Comparison of ENCODE assay signal across 7 mouse cellular contexts in the genomic region with DNA sequence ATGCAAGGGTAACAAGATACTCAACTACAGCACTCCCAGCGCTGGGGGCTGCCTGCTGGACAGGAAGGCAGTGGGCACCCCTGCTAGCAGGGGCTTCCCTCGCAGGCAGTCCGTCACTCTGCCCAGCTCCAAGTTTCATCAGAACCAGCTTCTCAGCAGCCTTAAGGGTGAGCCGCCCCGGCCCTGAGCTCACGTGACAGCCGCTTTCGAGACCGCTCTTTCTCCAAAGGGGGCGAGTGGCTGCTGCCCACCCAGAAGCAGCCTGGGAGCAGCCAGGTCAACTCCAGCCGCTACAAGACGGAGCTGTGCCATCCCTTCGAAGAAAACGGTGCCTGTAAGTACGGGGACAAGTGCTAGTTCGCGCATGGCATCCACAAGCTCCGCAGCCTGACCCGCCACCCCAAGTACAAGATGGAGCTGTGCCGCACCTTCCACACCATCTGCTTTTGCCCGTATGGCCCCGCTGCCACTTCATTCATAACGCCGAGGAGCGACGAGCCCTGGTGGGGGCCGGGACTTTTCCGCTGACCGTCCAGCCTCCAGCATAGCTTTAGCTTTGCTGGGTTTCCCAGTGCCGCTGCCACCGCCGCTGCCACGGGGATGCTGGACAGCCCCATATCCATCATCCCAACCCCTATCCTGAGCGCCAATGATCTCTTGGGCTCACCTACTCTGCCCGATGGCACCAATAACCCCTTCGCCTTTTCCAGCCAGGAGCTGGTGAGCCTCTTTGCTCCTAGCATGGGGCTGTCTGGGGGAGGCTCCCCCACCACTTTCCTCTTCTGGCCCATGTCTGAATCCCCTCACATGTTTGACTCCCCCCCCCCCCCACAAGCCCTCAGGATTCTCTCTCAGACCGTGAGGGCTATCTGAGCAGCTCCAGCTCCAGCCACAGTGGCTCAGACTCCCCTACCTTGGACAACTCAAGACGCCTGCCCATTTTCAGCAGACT. TPM values are rescaled to one million over a fixed set of nuclear protein-coding genes. Genes with fewer than 3 reads are reported as not detected.
DNase-seq lines count a peak whose midpoint lies in the region; ATAC-seq lines count a peak whose summit lies in the region.

No protein-coding gene starts in this region.

- H3K27ac ChIP-seq in embryonic facial prominence, embryonic 12.5 days, result no peak overlapping the region
- H3K27ac ChIP-seq in hindbrain, embryonic 10.5 days, result no peak overlapping the region
- no peak overlapping the region for H3K27ac ChIP-seq in liver, embryonic 16.5 days (ENCODE audit: low read length)
- H3K27ac ChIP-seq in neural tube, embryonic 14.5 days (ENCODE audit: low read depth, low read length), result no peak overlapping the region

- no peaks in the 10 kb centered on the region for H3K27me3 ChIP-seq in embryonic facial prominence, embryonic 12.5 days
- no peaks in the 10 kb centered on the region for H3K27me3 ChIP-seq in hindbrain, embryonic 10.5 days (ENCODE audit: insufficient read depth, poor library complexity, severe bottlenecking)
- H3K27me3 ChIP-seq in liver, embryonic 16.5 days (ENCODE audit: control insufficient read depth, insufficient read depth, low read depth, low read length), result peaks cover 4% of the 10 kb centered on the region; the same call in 1 of the 2 replicates
- H3K27me3 ChIP-seq in neural tube, embryonic 14.5 days (ENCODE audit: control insufficient read depth, insufficient read depth, low read length), result no peaks in the 10 kb centered on the region

- H3K9ac ChIP-seq in embryonic facial prominence, embryonic 12.5 days, result peak overlapping the region; percentile 15; the same call in 1 of the 2 replicates
- H3K9ac ChIP-seq in liver, embryonic 16.5 days (ENCODE audit: low read depth, low read length), result no peak overlapping the region
- peak overlapping the region; percentile 25; the same call in 1 of the 2 replicates for H3K9ac ChIP-seq in neural tube, embryonic 14.5 days (replicated peaks; ENCODE audit: low read depth, low read length)

- ATAC-seq in embryonic facial prominence, embryonic 12.5 days (ENCODE audit: insufficient number of reproducible peaks, insufficient read depth, low FRiP score, low TSS enrichment), result peak; percentile 68
- ATAC-seq in liver, embryonic 16.5 days (ENCODE audit: low read depth), result no peak
- peak; percentile 77 for ATAC-seq in neural tube, embryonic 14.5 days (ENCODE audit: low read depth)

- H3K36me3 ChIP-seq in embryonic facial prominence, embryonic 12.5 days, result no peaks in the 10 kb centered on the region
- no peaks in the 10 kb centered on the region for H3K36me3 ChIP-seq in hindbrain, embryonic 10.5 days
- no peaks in the 10 kb centered on the region for H3K36me3 ChIP-seq in liver, embryonic 16.5 days (ENCODE audit: control insufficient read depth, insufficient read depth)
- H3K36me3 ChIP-seq in neural tube, embryonic 14.5 days (ENCODE audit: control insufficient read depth, insufficient read depth, low read length), result no peaks in the 10 kb centered on the region

- no peaks in the 10 kb centered on the region for H3K4me1 ChIP-seq in embryonic facial prominence, embryonic 12.5 days
- H3K4me1 ChIP-seq in hindbrain, embryonic 10.5 days (replicated peaks), result no peaks in the 10 kb centered on the region
- H3K4me1 ChIP-seq in liver, embryonic 16.5 days (ENCODE audit: control insufficient read depth, low read depth, low read length), result no peaks in the 10 kb centered on the region
- no peaks in the 10 kb centered on the region for H3K4me1 ChIP-seq in neural tube, embryonic 14.5 days (ENCODE audit: control insufficient read depth, insufficient read depth, low read length)

- whole genome bisulfite sequencing in embryonic facial prominence, embryonic 12.5 days, result 20% methylated on average over 38 of the region's 38 CpGs
- 23% methylated on average over 38 of the region's 38 CpGs for WGBS in hindbrain, embryonic 10.5 days
- WGBS in liver, embryonic 16.5 days (ENCODE audit: insufficient replicate concordance), result 23% methylated on average over 38 of the region's 38 CpGs
- WGBS in neural tube, embryonic 14.5 days, result 12% methylated on average over 35 of the region's 38 CpGs

- H3K4me3 ChIP-seq in embryonic facial prominence, embryonic 12.5 days, result peak overlapping the region; percentile 38
- peak overlapping the region; percentile 52 for H3K4me3 ChIP-seq in hindbrain, embryonic 10.5 days
- peak overlapping the region; percentile 46 for H3K4me3 ChIP-seq in liver, embryonic 16.5 days (ENCODE audit: low read depth, low read length)
- H3K4me3 ChIP-seq in neural tube, embryonic 14.5 days (ENCODE audit: low read depth, low read length), result peak overlapping the region; percentile 28

- H3K4me2 ChIP-seq in embryonic facial prominence, embryonic 12.5 days (replicated peaks), result peak overlapping the region; percentile 62
- H3K4me2 ChIP-seq in liver, embryonic 16.5 days (ENCODE audit: low read depth, low read length), result peak overlapping the region; percentile 59
- peak overlapping the region; percentile 57 for H3K4me2 ChIP-seq in neural tube, embryonic 14.5 days (ENCODE audit: low read depth, low read length)

- H3K9me3 ChIP-seq in embryonic facial prominence, embryonic 12.5 days, result peaks cover 3% of the 10 kb centered on the region; the same call in 1 of the 2 replicates
- peaks cover 4% of the 10 kb centered on the region for H3K9me3 ChIP-seq in hindbrain, embryonic 10.5 days
- H3K9me3 ChIP-seq in liver, embryonic 16.5 days (replicated peaks; ENCODE audit: control insufficient read depth, low read length), result no peaks in the 10 kb centered on the region
- peaks cover 3% of the 10 kb centered on the region; the same call in 1 of the 2 replicates for H3K9me3 ChIP-seq in neural tube, embryonic 14.5 days (ENCODE audit: control insufficient read depth, low read length)

- DNase-seq in CD8-positive naive resting alpha-beta T cell, adult 2 months (ENCODE audit: low read depth in 2 of 2, low spot score in 2 of 2), result peak; percentile 3 to 15
- DNase-seq in adrenal gland, adult 2 months, result peak; percentile 45
- DNase-seq in hindbrain, embryonic 10.5 days (ENCODE audit: low spot score), result peak; percentile 37
- DNase-seq in frontal cortex, postnatal 10 days (ENCODE audit: low spot score in 2 of 2), result no peak

RNA-seq across cellular contexts. Expression of a gene that starts 8.7 kb away (rescaled TPM):
- 10 to 100 TPM; 24.7 to 37.7 TPM for total RNA-seq in adrenal gland, adult 2 months (2021)
- 1.5 and 1.9 TPM in 2 replicates for polyA plus RNA-seq in adrenal gland, adult 2 months (2012; rRNA removed)
- polyA plus RNA-seq in embryonic facial prominence, embryonic 12.5 days (2016; fragmentation: Nextera tagmentation; extraction: Ambion mirVana), result 4.1 and 5.1 TPM in 2 replicates
- polyA plus RNA-seq in hindbrain, embryonic 10.5 days (2016; fragmentation: Nextera tagmentation; extraction: Ambion mirVana), result 3.9 and 4.4 TPM in 2 replicates
- polyA plus RNA-seq in liver, embryonic 16.5 days (2015; fragmentation: Nextera tagmentation; extraction: Ambion mirVana), result 0.79 and 0.98 TPM in 2 replicates
- 6.9 and 9.0 TPM in 2 replicates for polyA plus RNA-seq in neural tube, embryonic 14.5 days (2014; fragmentation: Nextera tagmentation; extraction: Ambion mirVana)

RNA-seq across cellular contexts. Expression of a gene that starts 59.9 kb away (rescaled TPM):
- total RNA-seq in adrenal gland, adult 2 months (2021), result not detected
- polyA plus RNA-seq in adrenal gland, adult 2 months (2012; rRNA removed), result not detected in 2 replicates
- polyA plus RNA-seq in embryonic facial prominence, embryonic 12.5 days (2016; fragmentation: Nextera tagmentation; extraction: Ambion mirVana), result not detected in 2 replicates
- not detected in 2 replicates for polyA plus RNA-seq in hindbrain, embryonic 10.5 days (2016; fragmentation: Nextera tagmentation; extraction: Ambion mirVana)
- not detected in 2 replicates for polyA plus RNA-seq in liver, embryonic 16.5 days (2015; fragmentation: Nextera tagmentation; extraction: Ambion mirVana)
- polyA plus RNA-seq in neural tube, embryonic 14.5 days (2014; fragmentation: Nextera tagmentation; extraction: Ambion mirVana), result not detected in 2 replicates

Comparison
In these comparisons a context has a peak if more than half of its experiments do, and no peak if none do; other contexts are left out.
1. DNase-seq: peak in CD8-positive naive resting alpha-beta T cell, adult 2 months (2 of 2), adrenal gland, adult 2 months (single experiment) and hindbrain, embryonic 10.5 days (single experiment); none in frontal cortex, postnatal 10 days (0 of 2).
2. Peak in every context shown above with its lines, with median percentiles within 50 percentile points of each other: H3K4me2 ChIP-seq and H3K4me3 ChIP-seq.